Mouse (Mus musculus): ENCODE measurements around the gene Sar1b.

DNA sequence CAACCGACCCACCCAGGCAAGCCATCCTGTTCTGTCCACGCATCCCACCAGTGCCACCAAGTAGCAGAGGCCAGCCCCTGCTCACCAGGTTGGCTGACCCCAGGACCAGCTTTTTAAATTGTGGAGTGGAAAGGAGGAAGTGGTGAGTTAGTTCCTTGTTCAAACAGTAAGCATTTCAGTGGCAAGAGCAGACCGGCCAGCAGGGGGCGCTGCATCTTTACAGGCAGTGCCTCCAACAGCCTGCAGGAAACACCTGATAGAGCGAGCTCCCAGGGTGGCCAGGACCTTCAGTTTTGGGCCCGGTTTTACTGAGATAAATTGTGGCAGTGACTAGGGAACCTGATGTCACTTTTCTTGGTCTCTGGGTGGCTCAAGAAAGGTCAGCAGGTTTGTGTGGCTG lies 54.3 kb downstream of the Sar1b start:
- TF ChIP-seq CTCF (IDR thresholded peaks at IDR 0.05; ENCODE audit: borderline replicate concordance, extremely low read depth, insufficient read depth, insufficient read length) = peak; percentile 96
- no peak for TF ChIP-seq POLR2A (IDR thresholded peaks at IDR 0.05; ENCODE audit: borderline replicate concordance, extremely low read depth, insufficient read depth, insufficient read length, poor library complexity, severe bottlenecking)
